Mouse (Mus musculus): ENCODE results near the gene Slc47a1.

DNA sequence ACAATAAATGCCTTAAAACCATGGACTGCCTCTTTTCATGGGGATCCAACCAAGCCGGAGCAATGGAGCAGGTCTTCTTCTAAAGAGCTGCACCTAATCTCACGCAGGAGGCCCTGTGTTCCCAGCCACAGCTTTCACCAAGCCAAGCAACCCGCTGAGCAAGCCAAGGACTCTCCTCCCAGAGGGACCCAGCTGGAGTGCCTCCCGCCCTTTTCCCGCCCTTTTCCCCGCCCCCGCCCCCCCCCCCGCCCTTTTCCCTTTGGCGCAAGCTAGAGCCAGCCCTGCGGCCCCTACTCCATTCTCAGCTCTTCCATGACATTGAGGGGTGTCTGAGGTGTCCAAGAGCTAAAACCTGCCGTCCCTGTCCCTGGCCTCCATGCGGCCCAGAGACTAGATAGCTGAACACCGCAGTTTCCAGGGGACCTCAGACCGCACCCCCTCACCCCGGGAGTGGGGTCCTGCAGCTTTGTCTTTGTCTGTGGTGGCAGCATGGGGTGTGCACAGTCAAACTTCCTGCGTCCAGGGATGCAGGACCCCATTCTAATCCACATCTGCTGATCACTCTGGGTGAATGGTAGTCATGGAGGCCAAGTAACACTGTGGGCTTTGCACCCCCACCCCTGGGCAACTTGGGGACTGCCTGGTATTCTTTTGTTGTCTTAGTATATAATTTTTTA is 77.3 kb downstream of the Slc47a1 start:
- TF ChIP-seq CTCF (conservative IDR thresholded peaks at IDR 0.05; ENCODE audit: low read length): no peak
- no peak for TF ChIP-seq NANOG (IDR thresholded peaks at IDR 0.05; ENCODE audit: borderline replicate concordance, low read length)
